Mouse (Mus musculus): ENCODE measurements at regions not wholly inside any gene's neighbourhood (a gene's known extent, or its start where the extent isn't known, plus 50 kb on each side); places are given as distances from the start of the nearest gene placed in this dataset.

- TF ChIP-seq CTCF (IDR thresholded peaks at IDR 0.05; ENCODE audit: low read depth) (no peak), EP300 (optimal IDR thresholded peaks at IDR 0.05) (no peak)
These were observed 129.9 kb downstream of the Plod2 start for GRCm38 (mm10) chr9:92671966-92672365.
